Mouse (Mus musculus) frontal cortex, adult 2 months (tissue): ENCODE results near the gene Gapdhs. TPM values are rescaled to one million over a fixed set of nuclear protein-coding genes. Genes with fewer than 3 reads are reported as not detected.
"Not testable (repeated sequence)": the region's sequence is repeated elsewhere in the genome, so short reads cannot be mapped to it uniquely, and the experiment has no call there.

ENCODE experiments used
- DNase-seq, 2 experiments: peaks; one replicate each; pipeline ENCODE4 v3.0.0; 2022; ENCODE audit warnings: low spot score in 1 of 2; ENCODE audit errors: extremely low spot score in 1 of 2
- polyA plus RNA-seq: library from polyadenylated mRNA; depleted of rRNA; stranded (reverse); fragments of >200 nt; gene quantifications from 2 replicates; pipeline ENCODE4 v1.2.3, GENCODE M21; 2012

The Gapdhs gene
- polyA plus RNA-seq, 1 experiment, result not detected

DNA sequence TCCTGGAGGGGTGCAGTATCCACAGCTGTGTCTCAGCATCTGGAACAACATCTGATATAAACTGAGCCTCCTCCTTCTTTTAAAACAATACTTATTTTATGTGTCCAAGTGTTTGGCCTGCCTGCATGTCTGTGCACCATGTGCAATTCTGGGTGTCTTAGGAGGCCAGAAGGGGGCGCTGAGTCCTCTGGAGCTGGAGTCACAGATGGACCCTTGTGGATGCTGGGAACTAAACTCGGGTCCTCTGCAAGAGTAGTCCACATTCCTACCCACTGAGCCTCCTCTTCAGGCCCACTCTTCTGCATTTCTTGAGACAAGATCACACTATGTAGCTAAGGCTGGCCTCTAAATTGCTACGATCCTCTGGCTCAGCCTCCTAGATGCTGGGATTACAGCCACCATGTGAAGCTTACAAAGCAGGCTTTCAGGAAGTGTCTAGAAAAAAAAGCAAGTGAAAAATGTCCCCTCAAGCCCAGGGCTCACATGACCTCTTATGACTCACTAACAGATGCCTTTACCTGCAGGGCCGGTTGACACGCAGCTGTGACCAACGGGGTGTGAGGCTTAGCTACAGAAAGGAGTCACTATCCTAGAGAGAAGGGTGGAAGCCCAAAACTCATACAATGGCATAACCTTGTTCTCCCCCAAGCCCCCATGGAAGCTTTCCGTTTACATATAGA is 4.2 kb upstream of the Gapdhs start:
- no peak for DNase-seq

DNA sequence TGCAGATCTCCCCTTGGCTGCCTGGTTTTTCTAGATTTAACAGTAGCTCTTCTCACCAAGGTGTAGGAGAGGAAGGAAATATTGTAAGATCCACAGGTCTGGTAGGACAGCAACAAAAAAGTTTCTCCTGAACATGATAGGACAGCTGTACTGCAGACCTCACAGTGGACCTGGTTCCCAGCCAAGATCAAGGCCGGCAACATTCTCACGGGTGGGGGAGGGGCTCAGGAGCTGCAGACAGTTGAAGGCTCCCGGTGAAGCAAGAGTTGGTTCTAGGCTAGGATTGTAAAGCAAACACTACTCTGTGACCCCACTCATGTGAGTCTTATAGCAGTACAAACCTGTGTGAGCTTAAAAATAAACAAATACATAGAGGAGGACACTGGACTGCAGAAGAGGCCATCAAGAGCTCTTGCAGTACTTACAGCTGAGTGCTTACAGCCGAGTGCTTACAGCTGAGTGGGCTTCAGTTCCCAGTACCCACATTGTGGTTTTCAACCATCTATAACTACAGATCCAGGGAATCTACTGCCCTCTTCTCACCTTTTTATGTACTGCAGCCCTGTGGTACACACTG is 629 bp upstream of the Gapdhs start:
- DNase-seq, result no peak

DNA sequence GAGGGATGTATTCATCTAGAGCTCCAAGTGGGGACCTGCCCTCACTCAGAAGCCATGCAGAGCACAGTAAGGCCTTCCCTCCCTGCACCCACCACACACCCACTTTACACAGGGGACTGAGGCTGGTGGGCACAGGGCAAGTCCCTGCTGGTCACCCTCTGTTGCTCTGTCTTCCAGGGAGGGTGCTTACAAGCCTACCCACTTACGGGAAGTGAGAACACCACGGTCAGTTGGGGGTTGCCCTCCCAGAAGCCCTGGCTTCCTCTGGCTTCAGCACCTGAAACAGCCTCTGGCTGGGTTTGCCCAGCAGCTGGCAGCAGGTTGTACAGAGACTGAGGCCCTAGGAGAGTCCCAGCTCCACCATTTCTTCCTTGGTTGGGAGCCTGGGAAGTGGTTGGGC is 911 bp downstream of the Gapdhs start:
- not testable (repeated sequence) for DNase-seq

DNA sequence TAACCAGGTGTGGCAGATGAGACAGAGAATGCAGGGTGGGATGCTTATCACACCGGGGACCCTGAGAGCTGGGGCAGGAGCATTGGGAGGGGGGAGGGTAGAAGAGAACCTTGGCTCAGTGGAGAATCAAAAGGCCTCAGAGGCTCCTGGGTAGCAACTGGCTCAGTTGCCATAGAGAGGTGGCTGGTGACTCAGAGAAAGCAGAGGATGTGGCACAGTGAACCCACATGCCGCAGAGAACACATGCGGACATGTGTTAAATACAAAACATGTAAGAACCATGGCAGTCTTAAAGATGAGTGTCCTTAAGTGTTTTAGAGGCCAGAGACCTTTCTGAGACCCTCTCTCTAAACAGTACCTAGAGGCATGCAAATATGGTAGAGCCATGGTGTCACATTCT is 7.3 kb downstream of the Gapdhs start:
- no peak for DNase-seq

DNA sequence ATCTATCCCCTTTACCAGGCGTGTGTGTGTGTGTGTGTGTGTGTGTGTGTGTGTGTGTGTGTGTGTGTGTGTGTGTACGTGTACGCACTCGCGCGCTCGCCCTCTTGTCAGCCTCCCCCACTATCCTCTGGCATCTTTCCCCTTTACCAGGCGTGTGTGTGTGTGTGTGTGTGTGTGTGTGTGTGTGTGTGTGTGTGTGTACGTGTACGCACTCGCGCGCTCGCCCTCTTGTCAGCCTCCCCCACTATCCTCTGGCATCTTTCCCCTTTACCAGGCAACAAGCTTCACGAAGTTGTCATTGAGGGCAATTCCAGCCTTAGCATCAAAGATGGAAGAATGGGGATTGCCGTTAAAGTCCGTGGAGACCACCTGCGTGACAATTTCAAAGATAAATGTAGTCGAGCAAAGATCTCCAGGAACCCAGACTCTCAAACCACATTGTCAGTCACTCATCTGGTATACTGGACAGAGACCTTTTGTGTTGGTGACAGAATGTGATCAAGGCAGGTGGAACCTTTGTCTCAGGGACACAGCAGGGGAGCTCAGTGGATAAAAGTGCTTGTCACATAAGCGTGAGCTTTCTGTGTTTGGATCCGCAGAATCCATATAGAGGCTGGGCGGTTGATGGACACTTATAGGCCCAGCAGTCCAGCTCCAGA is 13.3 kb downstream of the Gapdhs start:
- DNase-seq, result peak in 1 of 2 experiments; percentile 30

DNA sequence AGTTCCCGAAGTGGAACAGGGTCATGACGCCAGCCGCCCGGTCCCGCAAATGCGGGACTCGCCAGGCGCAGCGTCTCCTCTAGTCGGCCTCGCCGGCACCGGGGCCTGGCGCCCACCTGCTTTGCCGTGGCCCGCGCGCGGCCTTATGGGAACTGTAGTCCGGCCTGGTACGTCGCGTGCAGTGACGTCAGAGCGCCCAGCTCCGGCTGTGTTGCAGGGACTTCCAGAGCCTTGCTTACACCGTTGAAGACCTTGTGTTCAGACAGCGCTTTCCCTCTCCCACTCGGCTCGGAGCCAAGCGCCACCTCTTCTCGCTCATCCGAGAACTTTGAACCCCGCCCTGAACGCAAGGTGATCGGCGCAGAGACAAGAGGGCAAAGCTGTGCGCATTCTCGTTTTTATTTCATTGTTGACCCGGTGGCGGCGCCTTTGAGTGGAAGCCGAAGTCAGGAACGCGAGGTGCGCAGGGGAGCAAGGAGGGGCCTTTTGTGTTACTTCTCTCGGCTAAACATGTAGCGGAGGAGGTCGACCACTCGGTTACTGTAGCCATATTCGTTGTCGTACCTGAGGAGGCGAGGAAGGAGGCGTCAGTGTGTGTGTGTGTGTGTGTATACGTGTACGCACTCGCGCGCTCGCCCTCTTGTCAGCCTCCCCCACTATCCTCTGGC is 14.0 kb downstream of the Gapdhs start, which contains the start of gene Tmem147:
Gene Tmem147, minus strand, starts transcription at position 145 of the 668 bp plus-strand sequence.
- DNase-seq, result peak; percentile 92 to 97

DNA sequence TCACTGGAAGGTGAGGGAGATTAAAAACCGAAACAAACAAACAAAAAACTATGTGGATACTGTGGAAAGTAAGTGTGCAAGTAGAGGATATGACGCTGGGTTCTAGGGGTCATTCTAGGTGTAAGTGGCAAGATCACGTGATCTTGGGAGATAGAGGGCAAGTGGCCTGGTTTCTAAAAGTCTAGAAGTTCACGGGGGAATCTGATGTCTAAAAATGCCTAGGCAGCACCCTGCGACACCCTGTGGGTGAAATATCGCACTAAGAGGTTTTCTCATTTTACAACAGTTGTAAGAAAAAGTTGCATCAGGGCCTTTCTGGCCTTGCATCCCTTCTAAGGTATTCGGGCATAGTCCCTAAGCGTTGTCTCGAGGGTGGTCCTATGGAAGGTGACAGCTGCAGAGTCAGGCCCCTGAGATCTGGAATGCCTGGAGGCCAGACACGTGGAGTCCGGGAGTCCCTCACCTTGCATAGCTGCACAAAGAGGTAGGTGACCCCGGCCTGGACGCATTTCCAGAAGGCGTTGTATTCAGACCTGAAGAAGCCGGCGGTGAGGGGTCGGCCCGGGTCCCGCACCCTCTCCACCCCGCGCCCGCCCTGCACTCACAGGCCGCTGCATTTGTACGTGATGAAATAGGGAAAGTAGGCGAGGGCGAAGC is 14.6 kb downstream of the Gapdhs start:
- DNase-seq, result no peak

DNA sequence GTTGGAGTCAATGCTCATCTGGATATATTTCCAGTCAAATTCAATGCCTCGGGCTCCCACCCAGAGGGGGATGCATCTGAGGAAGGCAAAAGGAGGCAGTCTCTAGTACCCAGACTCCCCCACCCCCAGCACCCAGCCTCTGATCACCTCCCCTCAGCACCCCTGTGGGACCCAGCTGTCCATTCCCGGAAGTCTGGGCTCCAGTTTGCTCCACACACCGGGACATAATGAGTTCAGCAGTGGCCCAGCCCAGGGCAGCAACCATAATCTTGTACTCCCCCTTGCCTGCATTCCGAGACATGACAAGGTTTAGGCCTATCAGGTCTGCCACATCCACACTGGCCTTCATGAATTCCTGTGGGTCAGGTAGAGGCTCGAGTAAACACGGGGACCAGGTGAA is 15.3 kb downstream of the Gapdhs start:
- DNase-seq, result no peak

DNA sequence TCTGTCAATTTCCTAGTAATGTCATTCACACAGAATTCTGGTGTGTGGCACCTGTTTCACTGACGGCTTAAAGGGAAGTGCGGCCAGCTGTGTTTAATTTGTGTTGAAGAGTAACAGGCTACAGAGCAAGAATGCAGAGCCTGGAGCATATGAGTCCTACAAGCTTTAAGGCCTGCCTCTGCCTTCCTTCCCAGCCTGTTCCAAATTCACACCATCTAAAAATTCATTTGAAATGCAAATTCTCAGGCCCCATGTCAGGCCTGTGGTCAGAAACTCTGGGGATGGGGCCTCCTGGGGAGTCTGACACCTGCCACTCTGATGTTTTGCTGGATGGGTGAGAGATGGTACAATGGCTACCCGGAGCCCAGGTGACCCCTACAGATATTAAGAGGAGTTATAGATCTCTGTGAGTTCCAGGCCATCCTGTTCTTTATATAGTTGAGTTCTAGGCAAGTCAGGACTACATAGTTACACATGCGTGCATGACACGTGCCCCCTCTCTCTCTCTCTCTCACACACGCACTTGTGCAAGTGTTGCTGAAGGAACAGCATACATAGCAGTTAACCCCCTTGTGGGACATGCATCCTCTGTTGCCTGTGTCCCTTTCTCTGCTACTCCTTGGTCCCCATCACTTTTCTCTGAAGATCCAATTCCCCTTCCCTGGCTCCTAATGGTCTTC is 20.1 kb downstream of the Gapdhs start:
- no peak for DNase-seq

DNA sequence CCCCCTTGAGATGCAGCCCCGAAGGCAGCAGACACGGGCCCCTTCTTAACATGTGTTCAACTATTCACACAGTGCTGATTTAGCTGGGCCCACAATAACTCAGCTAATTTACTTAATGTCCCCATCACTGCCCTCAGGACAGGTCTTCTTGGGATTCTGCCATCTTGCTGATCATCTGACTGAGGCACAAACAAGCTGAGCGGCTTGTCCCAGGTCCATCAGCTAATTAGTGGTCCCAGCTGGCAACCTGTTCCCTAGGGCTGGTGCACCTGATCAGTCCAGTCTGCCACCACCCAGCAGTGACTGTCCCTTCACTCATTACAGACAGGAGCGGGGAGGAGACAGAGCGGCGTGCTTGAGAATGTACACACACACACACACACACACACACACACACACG is 22.2 kb downstream of the Gapdhs start:
- DNase-seq, result no peak

DNA sequence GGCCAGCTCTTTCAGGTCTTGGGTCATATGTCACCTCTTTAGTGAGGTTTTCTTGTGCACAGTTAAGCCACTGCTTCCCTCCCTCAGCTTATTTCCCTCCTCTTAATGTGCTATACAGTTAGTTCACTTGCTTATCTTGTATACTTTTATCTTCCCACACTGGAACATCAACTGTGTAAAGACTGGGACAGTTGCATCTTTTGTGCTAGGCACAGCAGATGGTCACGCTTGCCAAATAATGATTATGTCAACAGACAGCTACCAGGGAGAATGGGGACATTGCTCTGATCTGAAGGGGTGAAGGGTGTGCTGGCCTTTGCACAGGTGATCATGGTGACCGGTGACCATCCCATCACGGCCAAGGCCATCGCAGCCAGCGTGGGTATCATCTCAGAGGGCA is 23.8 kb downstream of the Gapdhs start:
- no peak for DNase-seq

DNA sequence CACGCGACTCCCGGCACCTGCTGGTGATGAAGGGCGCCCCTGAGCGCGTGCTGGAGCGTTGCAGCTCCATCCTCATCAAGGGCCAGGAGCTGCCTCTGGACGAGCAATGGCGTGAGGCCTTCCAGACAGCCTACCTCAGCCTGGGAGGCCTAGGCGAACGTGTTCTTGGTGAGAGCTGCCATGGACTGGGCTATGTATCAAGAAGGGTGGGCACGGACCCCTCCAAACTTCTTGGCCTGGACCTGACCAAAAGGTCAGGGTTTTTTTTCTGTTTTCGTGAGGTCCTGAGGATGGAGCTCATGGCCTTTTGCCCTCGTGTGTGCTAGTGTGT is 25.8 kb downstream of the Gapdhs start:
- DNase-seq, result no peak

DNA sequence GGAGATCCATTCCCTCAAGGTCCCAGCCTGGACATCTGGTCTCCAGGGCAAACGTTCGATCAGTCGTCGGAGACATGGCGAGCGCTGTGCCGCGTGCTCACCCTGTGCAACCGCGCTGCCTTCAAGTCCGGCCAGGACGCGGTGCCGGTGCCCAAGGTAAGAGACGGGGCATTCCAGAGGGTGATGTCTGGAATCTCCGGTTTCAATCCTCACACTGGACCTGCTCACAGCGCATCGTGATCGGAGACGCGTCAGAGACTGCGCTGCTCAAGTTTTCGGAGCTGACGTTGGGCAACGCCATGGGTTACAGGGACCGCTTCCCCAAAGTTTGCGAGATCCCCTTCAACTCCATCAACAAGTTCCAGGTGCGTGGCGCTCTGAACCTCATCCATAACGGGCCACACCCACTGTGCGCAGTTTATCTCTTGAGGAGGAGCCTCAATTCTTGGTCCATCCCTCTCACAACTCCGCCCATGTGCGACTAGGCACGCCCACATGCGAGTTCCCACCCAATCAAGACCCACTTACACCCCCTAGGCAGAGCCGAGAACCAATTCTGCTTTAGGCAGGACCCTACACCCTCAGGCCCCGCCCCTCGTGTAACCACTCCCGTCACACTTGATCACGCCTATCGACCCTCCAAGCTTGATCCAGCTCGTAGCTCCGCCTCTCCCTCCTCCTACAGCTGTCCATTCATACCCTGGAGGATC is 26.3 kb downstream of the Gapdhs start:
- DNase-seq, result peak in 1 of 2 experiments; percentile 54

DNA sequence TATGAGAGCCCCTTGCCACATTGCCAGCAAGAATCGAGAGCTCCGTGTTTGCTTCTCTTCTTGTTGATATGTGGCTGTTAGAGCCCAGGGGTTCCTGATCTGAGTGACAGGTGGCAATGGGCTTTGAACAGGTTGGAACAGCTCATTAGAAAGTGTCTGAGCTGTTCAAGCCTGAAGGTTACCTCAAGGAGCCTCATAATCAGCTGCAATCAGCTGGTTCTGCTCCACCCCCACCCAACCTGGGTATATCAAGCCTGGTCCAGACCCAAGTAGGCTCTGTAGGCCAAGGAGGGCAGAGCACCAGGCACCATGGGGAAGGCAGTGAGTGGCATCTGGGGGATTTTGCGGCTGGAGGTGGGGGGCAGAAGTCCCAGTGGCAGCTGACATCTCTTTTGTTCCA is 31.5 kb downstream of the Gapdhs start, which contains the start of gene Atp4a:
Gene Atp4a, plus strand, starts transcription at position 268 of the 400 bp plus-strand sequence.
- no peak for DNase-seq

DNA sequence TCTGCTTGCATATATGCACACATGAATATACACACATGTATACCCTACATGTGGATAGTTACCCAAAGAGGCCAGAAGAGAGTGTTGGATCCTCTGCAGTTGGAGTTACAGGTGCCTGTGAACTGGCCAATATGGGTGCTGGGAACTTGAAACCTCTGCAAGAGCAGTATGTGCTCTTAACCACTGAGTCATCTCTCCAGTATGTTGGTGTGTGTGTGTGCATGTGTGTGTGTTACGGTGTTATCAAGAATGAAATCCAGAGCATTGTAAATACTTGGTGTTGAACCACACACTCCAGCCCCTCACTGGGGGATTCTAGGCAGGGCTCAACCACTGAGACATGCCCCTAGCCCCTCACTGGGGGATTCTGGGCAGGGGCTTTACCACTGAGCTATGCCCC is 36.0 kb downstream of the Gapdhs start:
- no peak for DNase-seq

DNA sequence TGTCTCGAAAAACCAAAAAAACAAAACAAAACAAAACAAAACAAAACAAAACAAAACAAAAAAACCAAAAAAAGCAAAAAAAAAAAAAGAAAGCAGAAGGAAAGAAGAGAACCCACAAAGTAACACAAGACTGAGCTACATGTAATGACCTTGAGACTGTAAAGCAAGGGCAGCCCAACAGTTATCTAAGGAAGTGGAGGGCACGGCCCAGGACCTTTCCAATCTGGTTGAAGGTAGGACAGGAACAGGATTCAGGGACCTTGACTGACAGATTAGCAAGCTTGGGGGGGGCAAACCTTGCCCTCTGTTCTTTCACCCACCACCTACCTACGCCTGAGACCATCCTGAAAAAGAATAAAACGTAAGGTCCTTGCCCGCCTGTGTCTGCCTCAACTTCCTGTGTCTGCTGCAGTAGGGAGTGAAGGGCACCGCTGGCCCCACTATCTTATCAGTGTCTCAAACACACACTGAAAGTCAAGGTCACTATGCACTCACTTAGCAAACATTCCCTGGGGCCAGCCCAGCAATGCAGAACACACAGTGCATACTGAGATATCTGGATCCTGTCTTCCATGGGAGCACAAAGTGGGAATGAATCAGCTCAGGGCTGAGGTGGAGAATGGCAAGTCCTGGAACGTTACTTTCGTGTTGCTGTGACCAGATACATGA is 37.1 kb downstream of the Gapdhs start:
- DNase-seq, result no peak

DNA sequence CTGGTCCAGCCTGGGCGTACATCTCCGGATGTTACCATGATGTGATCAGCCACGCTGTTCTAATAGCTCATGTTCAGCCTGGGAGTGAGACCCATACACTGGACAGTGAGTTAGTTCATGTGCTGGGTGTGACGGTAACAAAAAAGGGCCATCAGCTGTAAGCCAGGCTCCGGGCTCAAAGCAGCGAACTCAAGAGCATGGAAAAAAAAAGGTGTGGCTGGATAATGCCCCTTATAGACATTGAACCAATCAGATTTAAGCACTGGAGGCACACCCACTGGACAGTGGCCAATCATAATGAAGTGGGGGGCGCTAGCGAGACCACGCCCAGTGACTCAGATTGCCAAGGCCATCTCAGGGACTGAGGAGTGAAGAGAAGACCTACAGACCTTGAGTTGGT is 44.9 kb downstream of the Gapdhs start, which contains the start of gene 2200002J24Rik:
Gene 2200002J24Rik, plus strand, starts transcription at position 338 of the 400 bp plus-strand sequence.
- DNase-seq, result no peak

DNA sequence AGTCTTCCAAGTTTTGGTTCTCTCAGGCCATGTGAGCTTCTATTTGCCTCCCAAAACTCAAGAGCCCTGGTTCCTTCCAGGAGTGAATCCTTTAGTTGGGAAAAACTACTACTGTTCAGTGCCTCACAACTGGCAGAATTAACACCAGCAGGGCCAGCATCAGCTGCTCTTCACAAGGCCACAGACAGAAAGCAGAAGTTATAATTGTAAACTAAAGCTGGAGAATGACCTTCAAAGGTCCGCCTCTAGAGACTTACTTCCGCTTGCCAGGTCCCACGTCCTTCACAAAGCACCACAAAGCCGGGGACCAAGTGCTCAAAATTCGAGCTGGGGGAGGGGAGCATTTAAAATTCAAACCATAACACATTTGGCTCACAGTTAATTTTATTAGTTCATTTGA is 45.4 kb downstream of the Gapdhs start:
- DNase-seq, result no peak

DNA sequence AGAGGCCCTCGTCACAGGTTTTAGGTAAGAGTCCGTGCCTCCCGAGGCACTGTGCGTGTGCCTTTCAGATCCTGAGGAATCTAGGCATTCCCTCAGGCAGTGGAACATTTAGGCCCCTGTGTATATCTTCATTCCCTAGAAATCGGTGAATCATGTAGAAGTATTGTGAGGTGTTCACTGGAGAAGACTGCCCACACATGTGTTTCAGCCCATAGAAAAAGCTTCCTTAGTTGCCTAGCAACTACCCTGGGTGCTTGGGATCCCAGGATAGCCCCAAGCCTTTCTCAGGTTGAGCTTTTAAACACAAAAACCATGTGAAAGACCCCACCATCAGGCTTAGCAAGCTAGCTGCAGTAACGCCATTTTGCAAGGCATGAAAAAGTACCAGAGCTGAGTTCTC is 55.2 kb downstream of the Gapdhs start:
- DNase-seq, result peak in 1 of 2 experiments; percentile 37
